Mouse (Mus musculus) kidney, postnatal 0 days (tissue): ENCODE measurements at regions not wholly inside any gene's neighbourhood (a gene's known extent, or its start where the extent isn't known, plus 50 kb on each side); places are given as distances from the start of the nearest gene placed in this dataset.
A peak's percentile ranks its signal among the peaks of the same experiment; 100 is the strongest.

Experiments
- ATAC-seq: fragments of 200-750 bp; cut with Nextera tagmentation; replicated peaks from 2 replicates; pipeline ENCODE4 v1.8.0; 2017; ENCODE audit warnings: low read depth, moderate number of reproducible peaks, moderate TSS enrichment, moderate library complexity; ENCODE audit not compliant: low FRiP score
- DNase-seq: peaks from one replicate; pipeline ENCODE4 v3.0.0-alpha.2; 2016; ENCODE audit warnings: low spot score
- H3K27ac ChIP-seq: fragments of 300-500 bp; sonication (generic); 2 replicates; pipeline ENCODE4 v1.5.1; 2014; ENCODE audit warnings: mild to moderate bottlenecking
- H3K27me3 ChIP-seq: fragments of 300-500 bp; sonication (generic); 2 replicates; pipeline ENCODE4 v1.6.1; 2014; ENCODE audit warnings: low read length, mixed read lengths; ENCODE audit not compliant: insufficient read depth
- H3K36me3 ChIP-seq: fragments of 300-500 bp; sonication (generic); 2 replicates; pipeline ENCODE4 v1.6.1; 2014; ENCODE audit warnings: low read length, mixed read lengths; ENCODE audit not compliant: insufficient read depth
- H3K4me1 ChIP-seq: fragments of 300-500 bp; sonication (generic); replicated peaks from 2 replicates; pipeline ENCODE4 v1.6.1; 2014; ENCODE audit warnings: antibody characterized with exemption, low read length, mixed read lengths; ENCODE audit not compliant: insufficient read depth
- H3K4me2 ChIP-seq: fragments of 300-500 bp; sonication (generic); 2 replicates; pipeline ENCODE4 v1.6.1; 2014; ENCODE audit warnings: mild to moderate bottlenecking, low read length, moderate library complexity, mixed read lengths
- H3K4me3 ChIP-seq: fragments of 300-500 bp; sonication (generic); replicated peaks from 2 replicates; pipeline ENCODE4 v1.5.1; 2014; ENCODE audit warnings: low read depth, low read length
- H3K9ac ChIP-seq: fragments of 300-500 bp; sonication (generic); 2 replicates; pipeline ENCODE4 v1.6.1; 2014; ENCODE audit warnings: low read depth, low read length
- H3K9me3 ChIP-seq: fragments of 300-500 bp; sonication (generic); replicated peaks from 2 replicates; pipeline ENCODE4 v1.6.1; 2016; ENCODE audit warnings: low read length, inconsistent platforms, mixed read lengths
- CTCF ChIP-seq: IDR thresholded peaks from 2 replicates; pipeline ENCODE4 v1.5.1; 2016; ENCODE audit warnings: antibody characterized with exemption, low read depth, mild to moderate bottlenecking, moderate library complexity
- WGBS: fragments of 180-500 bp; shearing (Covaris S2); extraction: QIAGEN DNeasy Blood & Tissue Kit; methylation state at CpG from one replicate; pipeline ENCODE4 v1.1.7; 2014; 5-methylcytosine and 5-hydroxymethylcytosine counted together

- WGBS = 79% methylated on average over 1 of the region's 1 CpGs
- Histone ChIP-seq H3K36me3 (no peaks in the 10 kb centered on the region), H3K27ac (no peak overlapping the region), H3K4me1 (no peaks in the 10 kb centered on the region), H3K4me2 (no peak overlapping the region), H3K27me3 (no peaks in the 10 kb centered on the region), H3K4me3 (no peak overlapping the region), H3K9me3 (no peaks in the 10 kb centered on the region), H3K9ac (no peak overlapping the region)
- peak; percentile 59 for TF ChIP-seq CTCF
- DNase-seq (no peak), ATAC-seq (no peak)
Observed at GRCm38 (mm10) chr12:39048958-39049357, 269.8 kb downstream of the Etv1 start.

DNA sequence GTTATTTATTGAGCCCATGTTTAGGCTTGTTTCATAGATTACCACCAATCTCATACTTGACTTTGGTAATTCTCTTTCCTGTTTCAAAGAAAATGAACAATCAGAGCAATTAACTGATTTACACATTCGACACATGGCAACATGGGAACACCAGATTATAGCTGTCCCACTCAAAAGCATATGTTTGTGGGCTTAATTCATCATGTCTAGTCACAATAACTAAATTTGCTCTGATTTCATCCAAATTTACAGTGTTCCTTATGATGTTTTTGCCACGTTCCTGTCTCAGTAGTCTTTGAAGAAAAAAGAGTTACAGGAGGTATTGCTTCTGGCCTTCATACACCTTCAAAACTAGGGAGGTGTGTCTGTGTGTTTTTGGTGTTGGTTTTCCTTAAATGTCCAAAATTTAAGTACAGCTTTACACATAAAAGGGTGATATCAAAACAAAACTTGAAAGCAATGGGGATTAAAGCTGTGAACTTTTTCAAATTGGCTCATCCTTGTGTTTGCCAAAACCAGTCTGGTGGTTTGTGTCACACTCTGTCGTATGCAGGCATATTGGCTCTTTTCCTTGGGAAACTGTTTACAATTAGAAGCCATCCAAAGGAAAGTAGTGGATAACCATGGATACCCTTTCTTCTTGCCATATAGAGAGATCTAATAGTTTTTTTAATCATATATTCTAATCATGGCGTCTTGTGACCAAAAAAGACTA is 291.3 kb downstream of the Etv1 start:
- Histone ChIP-seq H3K9ac (no peak overlapping the region), H3K9me3 (no peaks in the 10 kb centered on the region), H3K4me1 (no peaks in the 10 kb centered on the region), H3K36me3 (no peaks in the 10 kb centered on the region), H3K4me2 (no peak overlapping the region), H3K27ac (no peak overlapping the region), H3K27me3 (no peaks in the 10 kb centered on the region), H3K4me3 (no peak overlapping the region)
- ATAC-seq (no peak), DNase-seq (no peak)
- 85% methylated on average over 4 of the region's 4 CpGs for WGBS
- no peak for TF ChIP-seq CTCF

DNA sequence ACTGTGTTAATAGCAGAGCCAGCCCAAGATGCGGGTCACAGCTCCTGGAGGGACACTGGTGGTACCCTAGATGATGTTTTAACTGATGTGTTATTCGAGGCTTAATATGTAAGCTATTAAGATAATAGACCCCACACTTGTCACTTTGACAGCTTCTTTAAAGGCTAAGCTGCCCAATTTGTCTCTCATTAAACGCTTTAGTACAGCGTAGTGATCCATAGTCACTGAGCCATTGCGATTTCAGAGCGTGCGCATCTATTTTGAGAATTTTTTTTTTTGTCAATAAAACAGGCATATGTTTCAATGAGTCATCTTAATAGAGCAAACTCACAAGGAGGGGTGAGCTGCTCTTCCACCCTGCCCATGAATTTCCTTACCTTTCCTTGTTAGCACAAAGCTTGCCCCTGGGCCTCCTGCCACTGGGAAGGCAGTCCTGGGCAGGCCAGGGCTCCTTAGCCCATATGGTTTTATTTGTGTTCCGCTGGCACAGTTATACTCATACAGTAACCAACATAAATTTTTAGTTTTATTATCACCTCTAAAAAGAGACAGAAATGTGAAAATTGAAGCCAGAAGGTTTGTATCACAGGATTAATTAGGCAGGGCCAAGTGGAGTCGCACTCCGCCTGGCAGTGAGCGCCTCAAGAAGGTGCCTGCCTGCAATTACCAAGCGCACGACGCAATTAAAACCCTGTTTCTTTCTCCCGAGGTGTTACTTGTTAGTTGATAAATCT is 294.3 kb downstream of the Etv1 start:
- Histone ChIP-seq H3K27me3 (no peaks in the 10 kb centered on the region), H3K9ac (no peak overlapping the region), H3K27ac (no peak overlapping the region), H3K4me2 (no peak overlapping the region), H3K9me3 (no peaks in the 10 kb centered on the region), H3K4me3 (no peak overlapping the region), H3K36me3 (no peaks in the 10 kb centered on the region), H3K4me1 (no peaks in the 10 kb centered on the region)
- TF ChIP-seq CTCF = no peak
- no peak for ATAC-seq
- WGBS = 55% methylated on average over 15 of the region's 15 CpGs
- DNase-seq = no peak

GRCm38 (mm10) chr12:39086285-39086684 is 307.1 kb downstream of the Etv1 start:
- WGBS = 93% methylated on average over 4 of the region's 4 CpGs
- H3K36me3 ChIP-seq = no peaks in the 10 kb centered on the region
- H3K27ac ChIP-seq = no peak overlapping the region
- no peaks in the 10 kb centered on the region for H3K27me3 ChIP-seq
- no peaks in the 10 kb centered on the region for H3K9me3 ChIP-seq
- H3K4me2 ChIP-seq = no peak overlapping the region
- ATAC-seq (no peak), DNase-seq (no peak)
- H3K9ac ChIP-seq = no peak overlapping the region
- no peak for TF ChIP-seq CTCF
- no peak overlapping the region for H3K4me3 ChIP-seq
- H3K4me1 ChIP-seq = no peaks in the 10 kb centered on the region

- Histone ChIP-seq H3K27ac (no peak overlapping the region), H3K36me3 (no peaks in the 10 kb centered on the region), H3K4me1 (no peaks in the 10 kb centered on the region), H3K27me3 (no peaks in the 10 kb centered on the region), H3K4me2 (no peak overlapping the region), H3K9ac (no peak overlapping the region), H3K4me3 (no peak overlapping the region), H3K9me3 (no peaks in the 10 kb centered on the region)
- ATAC-seq (no peak), DNase-seq (no peak)
- no peak for TF ChIP-seq CTCF
- 20% methylated on average over 5 of the region's 5 CpGs for WGBS
Observed at GRCm38 (mm10) chr12:39094638-39095230, 315.6 kb downstream of the Etv1 start.

- Histone ChIP-seq H3K27ac (no peak overlapping the region), H3K9ac (no peak overlapping the region), H3K27me3 (no peaks in the 10 kb centered on the region), H3K36me3 (no peaks in the 10 kb centered on the region), H3K9me3 (no peaks in the 10 kb centered on the region), H3K4me3 (no peak overlapping the region), H3K4me2 (no peak overlapping the region), H3K4me1 (no peaks in the 10 kb centered on the region)
- ATAC-seq = no peak
- TF ChIP-seq CTCF = no peak
- DNase-seq = no peak
- WGBS = 67% methylated on average over 3 of the region's 3 CpGs
Observed at GRCm38 (mm10) chr12:39123391-39124095, 344.4 kb downstream of the Etv1 start.
